Mouse (Mus musculus) midbrain, embryonic 12.5 days (tissue): ENCODE data around the gene Akr1b8. TPM values are rescaled to one million over a fixed set of nuclear protein-coding genes. Genes with fewer than 3 reads are reported as not detected.
"Not testable (repeated sequence)": the region's sequence is repeated elsewhere in the genome, so short reads cannot be mapped to it uniquely, and the experiment has no call there.

Source experiments
- ATAC-seq: fragments of 200-750 bp; cut with Nextera tagmentation; 2 replicates; pipeline ENCODE4 v1.8.0; 2017; ENCODE audit warnings: low read depth, moderate TSS enrichment, moderate library complexity; ENCODE audit not compliant: low FRiP score
- H3K27ac ChIP-seq: fragments of 300-500 bp; sonication (generic); replicated peaks from 2 replicates; pipeline ENCODE4 v1.5.1; 2016; ENCODE audit warnings: mild to moderate bottlenecking
- H3K27me3 ChIP-seq: fragments of 300-500 bp; sonication (generic); 2 replicates; pipeline ENCODE4 v1.6.1; 2016; ENCODE audit warnings: mild to moderate bottlenecking
- H3K36me3 ChIP-seq: fragments of 300-500 bp; sonication (generic); 2 replicates; pipeline ENCODE4 v1.6.1; 2016
- H3K4me1 ChIP-seq: fragments of 300-500 bp; sonication (generic); 2 replicates; pipeline ENCODE4 v1.6.1; 2016
- H3K4me2 ChIP-seq: fragments of 300-500 bp; sonication (generic); replicated peaks from 2 replicates; pipeline ENCODE4 v1.6.1; 2016; ENCODE audit warnings: mild to moderate bottlenecking, moderate library complexity
- H3K4me3 ChIP-seq: fragments of 300-500 bp; sonication (generic); 2 replicates; pipeline ENCODE4 v1.5.1; 2016; ENCODE audit warnings: mild to moderate bottlenecking
- H3K9ac ChIP-seq: fragments of 300-500 bp; sonication (generic); replicated peaks from 2 replicates; pipeline ENCODE4 v1.6.1; 2016; ENCODE audit warnings: mild to moderate bottlenecking, moderate library complexity
- H3K9me3 ChIP-seq: fragments of 300-500 bp; sonication (generic); 2 replicates; pipeline ENCODE4 v1.6.1; 2016; ENCODE audit warnings: mild to moderate bottlenecking
- WGBS: fragments of 180-500 bp; shearing (Covaris S2); methylation state at CpG from one replicate; pipeline ENCODE4 v1.1.7; 2016; 5-methylcytosine and 5-hydroxymethylcytosine counted together
- polyA plus RNA-seq: library from polyadenylated mRNA; unstranded; fragments of >200 nt; fragmentation: Nextera tagmentation; extraction: Ambion mirVana; gene quantifications from 2 replicates; pipeline ENCODE4 v1.2.1, GENCODE M21; 2016

Gene Akr1b8
- polyA plus RNA-seq, 1 experiment from 2014 or later: 15.7 TPM

- ATAC-seq, H3K27ac ChIP-seq, H3K4me1 ChIP-seq, H3K36me3 ChIP-seq, H3K9me3 ChIP-seq, H3K9ac ChIP-seq, H3K4me3 ChIP-seq, H3K27me3 ChIP-seq, H3K4me2 ChIP-seq: not testable (repeated sequence)
- WGBS: 71% methylated on average over 1 of the region's 1 CpGs
Measured at GRCm38 (mm10) chr6:34413386-34413785, 59.5 kb downstream of the Akr1b8 start.

- WGBS: 97% methylated on average over 2 of the region's 2 CpGs
- no peak for ATAC-seq
- Histone ChIP-seq H3K4me3 (no peak overlapping the region), H3K4me1 (no peaks in the 10 kb centered on the region), H3K27me3 (no peaks in the 10 kb centered on the region), H3K9ac (no peak overlapping the region), H3K36me3 (no peaks in the 10 kb centered on the region), H3K9me3 (no peaks in the 10 kb centered on the region), H3K4me2 (no peak overlapping the region), H3K27ac (no peak overlapping the region)
Measured at GRCm38 (mm10) chr6:34416521-34416920, 62.6 kb downstream of the Akr1b8 start.

Other genes with a start within 250 kb of the Akr1b8 start
- gene Slc35b4, start 177.0 kb upstream of the Akr1b8 start, polyA plus RNA-seq: 42.9 and 46.0 TPM in 2 replicates
- 155 and 173 TPM in 2 replicates for gene Akr1b3, start 36.6 kb upstream of the Akr1b8 start, polyA plus RNA-seq
- 10.1 and 12.1 TPM in 2 replicates for gene Akr1b10, start 30.1 kb downstream of the Akr1b8 start, polyA plus RNA-seq
- not detected in 2 replicates for gene Akr1b7, start 58.2 kb downstream of the Akr1b8 start, polyA plus RNA-seq
- 76.6 and 76.8 TPM in 2 replicates for gene Bpgm, start 122.1 kb downstream of the Akr1b8 start, polyA plus RNA-seq
- 122 and 157 TPM in 2 replicates for gene Cald1, start 244.4 kb downstream of the Akr1b8 start, polyA plus RNA-seq